Mouse (Mus musculus): ENCODE measurements around the gene 4921536K21Rik.

DNA sequence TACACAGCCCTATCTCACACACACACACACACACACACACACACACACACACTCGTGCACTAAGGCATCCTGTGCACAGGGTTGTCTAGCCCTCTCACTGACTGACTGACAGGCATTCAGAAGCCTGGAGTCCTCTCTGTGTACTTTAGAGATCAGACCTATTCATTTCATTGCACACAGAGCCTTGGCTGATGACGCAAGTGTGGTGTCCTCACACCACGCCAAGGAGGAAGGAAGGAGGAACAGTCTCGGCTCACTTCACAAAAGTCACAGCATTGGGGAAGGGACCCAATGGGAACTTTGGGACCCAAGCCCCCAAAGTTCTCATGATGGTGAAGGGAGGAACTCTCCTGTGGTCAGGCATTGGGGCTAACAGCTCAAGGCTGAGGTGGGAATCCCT is 35.1 kb upstream of the 4921536K21Rik start:
- TF ChIP-seq POLR2A (IDR thresholded peaks at IDR 0.05; ENCODE audit: insufficient read depth, low read depth, low read length): no peak
- TF ChIP-seq CTCF (IDR thresholded peaks at IDR 0.05; ENCODE audit: insufficient read depth, low read depth, low read length): no peak

Measured in olfactory bulb, adult 2 months (tissue).